Mouse (Mus musculus) left cerebral cortex, adult 11 months (tissue): ENCODE results near the gene Mup21.
"Not testable (repeated sequence)": the region's sequence is repeated elsewhere in the genome, so short reads cannot be mapped to it uniquely, and the experiment has no call there.

Experiments used
- DNase-seq: peaks from one replicate; pipeline ENCODE4 v3.0.0; 2022; ENCODE audit warnings: low spot score

Mup21 gene

GRCm38 (mm10) chr4:62150811-62151210 lies at the start of gene Mup21:
Mup21 (minus strand) TSS chr4:62150863.
- DNase-seq: no peak

GRCm38 (mm10) chr4:62199923-62200529 lies 49.4 kb upstream of the Mup21 start:
- no peak for DNase-seq

- DNase-seq: no peak
Observed at GRCm38 (mm10) chr4:62188778-62189177, 38.1 kb upstream of the Mup21 start.

- no peak for DNase-seq
Observed at GRCm38 (mm10) chr4:62177282-62177681, 26.6 kb upstream of the Mup21 start.

GRCm38 (mm10) chr4:62174471-62174870 lies 23.8 kb upstream of the Mup21 start:
- no peak for DNase-seq

GRCm38 (mm10) chr4:62167636-62168035 lies 17.0 kb upstream of the Mup21 start:
- DNase-seq: not testable (repeated sequence)

- no peak for DNase-seq
Observed at GRCm38 (mm10) chr4:62158401-62158800, 7.7 kb upstream of the Mup21 start.

GRCm38 (mm10) chr4:62133706-62134105 lies 17.0 kb downstream of the Mup21 start:
- peak; percentile 3 for DNase-seq

- DNase-seq: not testable (repeated sequence)
Observed at GRCm38 (mm10) chr4:62103366-62103765, 47.3 kb downstream of the Mup21 start.
